Mouse (Mus musculus) MEL (cell line): ENCODE results near the gene Gak.

Source experiments
- MAFK ChIP-seq: IDR thresholded peaks from 2 replicates; pipeline ENCODE4 v1.6.1; 2011; ENCODE audit warnings: low read depth, mild to moderate bottlenecking, low read length, improper control_type of control experiment, borderline replicate concordance
- ZNF384 ChIP-seq: IDR thresholded peaks from 2 replicates; pipeline ENCODE4 v1.6.1; 2012; ENCODE audit warnings: low read depth, mild to moderate bottlenecking, inconsistent platforms, low read length, improper control_type of control experiment

DNA sequence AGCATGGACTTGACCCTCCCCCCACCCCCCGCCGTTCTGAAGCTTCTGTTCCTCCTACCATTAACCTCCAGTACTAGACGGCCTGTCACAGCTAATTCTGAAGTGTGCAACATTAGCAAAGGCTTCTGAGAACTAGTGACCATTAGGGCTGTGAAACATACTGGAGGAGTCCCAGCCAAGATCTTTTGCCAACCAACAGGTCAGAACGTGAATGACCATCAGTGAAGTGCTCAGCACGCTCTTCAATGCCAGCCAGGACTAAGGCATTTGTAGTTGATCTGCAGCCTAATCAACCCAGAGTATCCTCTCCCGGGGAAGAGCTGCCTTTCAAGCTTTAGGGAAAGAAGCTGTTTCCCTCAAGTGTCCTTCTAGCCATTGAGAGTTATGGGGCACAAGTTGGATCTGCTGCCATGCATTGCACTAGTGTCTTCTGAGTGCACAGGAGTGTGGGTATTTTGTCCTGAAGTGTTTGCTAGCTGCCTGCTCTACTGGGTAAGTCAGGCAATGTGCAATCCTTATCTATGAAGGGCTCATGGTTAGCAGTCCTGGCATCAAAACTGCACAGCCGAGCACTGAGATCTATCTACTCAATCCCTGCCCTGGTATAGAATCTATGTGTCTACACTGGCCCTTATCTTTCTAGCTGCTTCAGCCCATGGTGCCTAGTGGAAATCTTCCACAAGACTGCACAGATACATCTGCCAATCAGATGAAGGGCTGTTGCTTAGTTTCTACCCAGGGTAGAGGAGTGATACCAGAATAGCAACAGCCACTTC lies 85.9 kb downstream of the Gak start:
- TF ChIP-seq MAFK (no peak), ZNF384 (no peak)
